Mouse (Mus musculus) stomach, postnatal 0 days (tissue): ENCODE data around the gene Fpgs.

Source experiments
- CTCF ChIP-seq: IDR thresholded peaks from 2 replicates; pipeline ENCODE4 v1.5.1; 2016; ENCODE audit warnings: antibody characterized with exemption, low read depth, mild to moderate bottlenecking, moderate library complexity
- EP300 ChIP-seq: optimal IDR thresholded peaks from 2 replicates; pipeline ENCODE3; 2016; ENCODE audit warnings: antibody characterized with exemption

DNA sequence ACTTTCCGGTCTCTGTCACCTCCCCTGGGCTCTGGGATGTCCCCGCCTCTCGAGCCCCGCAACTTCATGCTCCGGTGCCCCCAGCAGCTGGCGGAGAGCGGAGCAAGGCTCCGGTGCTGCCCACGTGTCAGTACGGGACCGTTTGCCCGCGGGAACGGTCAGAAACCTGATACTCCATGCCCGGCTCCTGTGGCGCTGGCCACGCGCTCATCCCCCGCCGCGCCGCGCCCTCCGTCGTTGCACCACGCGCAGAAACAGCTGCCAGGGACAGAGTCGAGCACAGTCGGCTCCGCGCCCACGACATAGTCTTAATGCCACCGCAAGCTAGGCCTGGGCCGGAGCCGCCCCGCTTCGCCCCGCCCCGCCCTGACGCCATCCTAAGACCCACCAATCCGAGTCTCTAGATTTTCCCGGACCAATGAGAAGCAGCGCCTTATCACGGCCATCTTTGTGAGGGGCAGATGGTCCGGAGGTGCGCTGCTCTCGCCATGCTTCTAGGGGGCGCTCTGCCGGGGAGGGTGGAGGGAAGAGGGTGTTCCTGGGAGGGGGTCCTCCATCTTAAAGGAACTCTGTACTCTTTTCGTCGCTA, 10.0 kb downstream of the Fpgs start:
- TF ChIP-seq CTCF (peak; percentile 88), EP300 (no peak)
